Mouse (Mus musculus) lung, embryonic 14.5 days (tissue): ENCODE data around the gene Rbbp4. TPM values are rescaled to one million over a fixed set of nuclear protein-coding genes. Genes with fewer than 3 reads are reported as not detected.

Experiments used
- ATAC-seq: fragments of 200-750 bp; cut with Nextera tagmentation; 2 replicates; pipeline ENCODE4 v1.8.0; 2017; ENCODE audit warnings: mild to moderate bottlenecking, moderate TSS enrichment, moderate library complexity; ENCODE audit not compliant: insufficient read depth
- DNase-seq: peaks from one replicate; pipeline ENCODE4 v3.0.0-alpha.2; 2015
- H3K27ac ChIP-seq: fragments of 300-500 bp; sonication (generic); 2 replicates; pipeline ENCODE4 v1.5.1; 2014; ENCODE audit warnings: low read depth, mild to moderate bottlenecking, moderate library complexity
- H3K27me3 ChIP-seq: fragments of 300-500 bp; sonication (generic); 2 replicates; pipeline ENCODE4 v1.6.1; 2014; ENCODE audit warnings: low read length, control low read depth; ENCODE audit not compliant: insufficient read depth
- H3K36me3 ChIP-seq: fragments of 300-500 bp; sonication (generic); 2 replicates; pipeline ENCODE4 v1.6.1; 2014; ENCODE audit warnings: control low read depth; ENCODE audit not compliant: insufficient read depth
- H3K4me1 ChIP-seq: fragments of 300-500 bp; sonication (generic); 2 replicates; pipeline ENCODE4 v1.6.1; 2014; ENCODE audit warnings: antibody characterized with exemption, control low read depth; ENCODE audit not compliant: insufficient read depth
- H3K4me2 ChIP-seq: fragments of 300-500 bp; sonication (generic); 2 replicates; pipeline ENCODE4 v1.6.1; 2014; ENCODE audit warnings: mild to moderate bottlenecking
- H3K4me3 ChIP-seq: fragments of 300-500 bp; sonication (generic); 2 replicates; pipeline ENCODE4 v1.5.1; 2014; ENCODE audit warnings: low read depth, low read length
- H3K9ac ChIP-seq: fragments of 300-500 bp; sonication (generic); 2 replicates; pipeline ENCODE4 v1.6.1; 2014
- H3K9me3 ChIP-seq: fragments of 300-500 bp; sonication (generic); 2 replicates; pipeline ENCODE4 v1.6.1; 2016; ENCODE audit warnings: low read depth, low read length, control low read depth
- CTCF ChIP-seq: IDR thresholded peaks from 2 replicates; pipeline ENCODE4 v1.5.1; 2016; ENCODE audit warnings: antibody characterized with exemption, low read depth
- WGBS: fragments of 180-500 bp; shearing (Covaris S2); extraction: QIAGEN DNeasy Blood & Tissue Kit; methylation state at CpG from one replicate; pipeline ENCODE4 v1.1.7; 2014; 5-methylcytosine and 5-hydroxymethylcytosine counted together
- polyA plus RNA-seq: library from polyadenylated mRNA; unstranded; fragments of >200 nt; fragmentation: Nextera tagmentation; extraction: Ambion mirVana; gene quantifications from 2 replicates; pipeline ENCODE4 v1.2.1, GENCODE M21; 2014

The Rbbp4 gene
- polyA plus RNA-seq, 1 experiment from 2014 or later: 387 TPM

DNA sequence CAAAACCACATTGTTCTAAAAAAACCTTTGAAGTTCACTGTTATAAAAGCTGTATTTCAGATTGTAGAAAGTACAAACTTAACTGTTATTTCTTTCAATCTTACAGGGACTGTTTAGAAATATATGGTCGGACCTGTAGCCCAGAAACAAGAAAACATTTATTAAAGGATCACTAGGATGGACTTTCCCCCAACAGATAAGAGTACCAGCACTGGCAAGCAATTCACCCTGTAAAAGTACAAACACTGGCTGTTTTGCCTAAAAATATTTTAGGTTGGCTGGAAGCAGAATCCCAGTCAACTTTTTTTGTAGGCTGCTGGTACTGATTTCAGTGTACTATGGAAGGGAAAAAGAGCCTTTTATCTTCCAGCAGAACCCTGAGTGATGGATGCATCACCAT is 27.2 kb downstream of the Rbbp4 start:
- H3K9ac ChIP-seq: no peak overlapping the region
- H3K27me3 ChIP-seq: no peaks in the 10 kb centered on the region
- no peak for TF ChIP-seq CTCF
- H3K36me3 ChIP-seq: peaks cover 66% of the 10 kb centered on the region
- no peaks in the 10 kb centered on the region for H3K9me3 ChIP-seq
- DNase-seq: no peak
- no peak overlapping the region for H3K4me3 ChIP-seq
- WGBS: 82% methylated on average over 1 of the region's 1 CpGs
- no peaks in the 10 kb centered on the region for H3K4me1 ChIP-seq
- no peak overlapping the region for H3K4me2 ChIP-seq
- no peak overlapping the region for H3K27ac ChIP-seq
- no peak for ATAC-seq

DNA sequence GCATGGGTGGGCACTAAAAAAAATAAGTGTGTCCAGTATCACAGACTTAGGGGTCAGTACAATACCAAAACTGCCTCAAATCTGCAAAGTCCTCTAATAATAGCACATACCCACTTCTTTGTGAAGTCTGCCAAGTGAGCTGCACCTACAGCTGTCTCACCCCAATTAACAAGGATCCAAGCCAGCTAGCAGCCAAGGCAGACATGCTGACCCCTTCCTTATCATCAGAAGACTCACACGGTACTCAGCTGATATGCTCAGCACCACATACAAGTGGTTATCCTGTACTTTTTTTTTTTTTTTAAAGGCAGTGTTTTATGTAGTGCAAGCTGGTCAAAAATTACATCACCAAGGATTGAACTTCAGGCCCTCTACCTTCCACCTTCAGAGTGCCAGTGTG is 30.9 kb downstream of the Rbbp4 start:
- Histone ChIP-seq H3K4me3 (no peak overlapping the region), H3K4me2 (no peak overlapping the region), H3K4me1 (no peaks in the 10 kb centered on the region), H3K9ac (no peak overlapping the region), H3K9me3 (no peaks in the 10 kb centered on the region), H3K27ac (no peak overlapping the region), H3K36me3 (peaks cover 33% of the 10 kb centered on the region), H3K27me3 (no peaks in the 10 kb centered on the region)
- TF ChIP-seq CTCF: no peak
- WGBS: 40% methylated on average over 1 of the region's 1 CpGs
- no peak for ATAC-seq
- no peak for DNase-seq

DNA sequence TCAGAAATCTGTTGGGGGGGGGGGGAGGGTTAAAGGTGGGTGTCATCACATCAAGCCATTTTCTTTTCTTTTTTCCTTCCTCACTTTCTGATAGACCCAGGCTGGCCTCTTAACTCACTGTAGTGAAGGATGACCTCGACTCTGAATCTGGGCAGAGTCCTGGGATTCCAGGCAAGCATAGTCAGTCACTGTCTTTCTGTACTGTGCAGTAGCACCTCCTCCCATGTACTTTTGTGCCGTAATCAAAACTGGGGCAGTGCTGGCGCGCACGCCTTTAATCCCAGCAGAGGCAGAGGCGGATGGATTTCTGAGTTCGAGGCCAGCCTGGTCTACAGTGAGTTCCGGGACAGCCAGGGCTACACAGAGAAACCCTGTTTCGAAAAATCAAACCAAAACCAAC is 31.4 kb downstream of the Rbbp4 start:
- DNase-seq (no peak), ATAC-seq (no peak)
- no peak overlapping the region for H3K4me3 ChIP-seq
- H3K4me2 ChIP-seq: no peak overlapping the region
- H3K9ac ChIP-seq: no peak overlapping the region; the same call in 1 of the 2 replicates
- H3K36me3 ChIP-seq: peaks cover 28% of the 10 kb centered on the region
- no peak for TF ChIP-seq CTCF
- H3K9me3 ChIP-seq: no peaks in the 10 kb centered on the region
- H3K4me1 ChIP-seq: no peaks in the 10 kb centered on the region
- no peaks in the 10 kb centered on the region for H3K27me3 ChIP-seq
- H3K27ac ChIP-seq: no peak overlapping the region
- 80% methylated on average over 9 of the region's 9 CpGs for WGBS

DNA sequence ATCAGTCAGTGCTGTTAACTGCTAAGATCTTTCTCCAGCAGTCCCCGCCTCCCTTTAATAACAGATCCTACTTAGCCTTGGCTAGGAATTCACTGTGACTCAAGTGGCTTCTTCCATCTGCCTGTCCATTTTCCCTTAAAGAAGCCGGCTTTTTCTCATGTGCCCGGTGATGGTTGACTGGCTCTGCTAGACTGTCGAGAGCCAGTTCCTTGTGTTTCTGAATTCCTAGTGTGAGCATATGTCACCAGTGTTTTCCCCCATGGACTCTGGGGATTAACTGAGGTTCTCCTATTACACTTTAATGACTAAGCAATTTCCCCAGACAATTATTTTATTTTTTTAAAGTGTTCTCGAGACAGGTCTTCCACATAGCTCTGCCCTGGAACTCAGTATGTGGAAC is 31.8 kb downstream of the Rbbp4 start:
- Histone ChIP-seq H3K4me3 (no peak overlapping the region), H3K27me3 (no peaks in the 10 kb centered on the region), H3K27ac (no peak overlapping the region), H3K4me1 (no peaks in the 10 kb centered on the region), H3K9ac (no peak overlapping the region), H3K4me2 (no peak overlapping the region), H3K36me3 (peaks cover 24% of the 10 kb centered on the region), H3K9me3 (no peaks in the 10 kb centered on the region)
- DNase-seq (no peak), ATAC-seq (no peak)
- no peak for TF ChIP-seq CTCF
- 74% methylated on average over 5 of the region's 5 CpGs for WGBS

DNA sequence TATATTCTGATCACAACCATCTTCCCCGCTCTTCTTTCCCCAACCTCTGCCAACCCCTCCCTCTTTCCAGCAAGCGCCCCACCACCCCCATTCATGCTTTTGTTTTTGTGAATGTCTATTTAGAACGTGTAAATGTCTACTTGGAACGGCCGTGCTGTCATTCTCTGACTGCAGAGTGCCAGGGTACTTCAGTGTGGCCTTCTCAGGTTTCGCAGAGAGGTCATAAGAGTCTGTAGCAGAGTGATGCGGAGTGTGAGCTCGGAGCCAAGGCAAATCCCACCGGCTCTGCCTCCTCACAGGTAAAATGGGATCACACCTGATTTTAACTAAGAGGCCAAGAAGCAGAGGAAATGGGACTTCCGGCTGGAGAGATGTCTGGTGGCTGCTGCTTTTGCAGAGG is 36.0 kb downstream of the Rbbp4 start:
- Histone ChIP-seq H3K4me3 (no peak overlapping the region), H3K4me2 (no peak overlapping the region), H3K27me3 (0 out of 2 replicates have a peak, but pooled peaks cover under 1% of the 10 kb centered on the region), H3K36me3 (no peaks in the 10 kb centered on the region), H3K27ac (no peak overlapping the region), H3K9ac (no peak overlapping the region), H3K9me3 (no peaks in the 10 kb centered on the region), H3K4me1 (no peaks in the 10 kb centered on the region)
- DNase-seq (peak; percentile 32), ATAC-seq (no peak)
- TF ChIP-seq CTCF: no peak
- 33% methylated on average over 10 of the region's 10 CpGs for WGBS

DNA sequence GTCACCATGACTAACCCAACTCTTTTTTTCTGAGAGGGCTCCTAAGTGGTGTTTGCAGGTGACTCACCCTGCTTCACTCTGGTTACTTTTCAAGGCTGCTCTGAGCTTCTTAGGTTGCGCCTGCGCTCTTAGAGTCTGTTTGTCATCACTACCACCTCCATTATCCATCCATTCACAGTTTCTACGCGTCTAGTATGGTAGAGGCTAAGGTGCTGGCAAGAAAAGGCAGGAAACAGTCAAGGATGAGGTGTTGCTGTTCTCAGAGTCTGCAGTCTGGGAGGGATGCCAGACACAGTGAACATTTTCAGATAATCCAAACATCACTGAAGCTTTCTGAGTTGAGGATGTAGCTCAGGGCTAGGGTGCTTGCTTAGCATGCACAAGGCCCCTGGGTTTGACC is 37.4 kb downstream of the Rbbp4 start:
- Histone ChIP-seq H3K4me1 (no peaks in the 10 kb centered on the region), H3K27ac (no peak overlapping the region), H3K9ac (no peak overlapping the region), H3K9me3 (no peaks in the 10 kb centered on the region), H3K36me3 (no peaks in the 10 kb centered on the region), H3K4me2 (no peak overlapping the region), H3K4me3 (no peak overlapping the region), H3K27me3 (0 out of 2 replicates have a peak, but pooled peaks cover 8% of the 10 kb centered on the region)
- peak; percentile 84 for DNase-seq
- ATAC-seq: peak; percentile 70
- TF ChIP-seq CTCF: no peak
- WGBS: 47% methylated on average over 4 of the region's 4 CpGs

DNA sequence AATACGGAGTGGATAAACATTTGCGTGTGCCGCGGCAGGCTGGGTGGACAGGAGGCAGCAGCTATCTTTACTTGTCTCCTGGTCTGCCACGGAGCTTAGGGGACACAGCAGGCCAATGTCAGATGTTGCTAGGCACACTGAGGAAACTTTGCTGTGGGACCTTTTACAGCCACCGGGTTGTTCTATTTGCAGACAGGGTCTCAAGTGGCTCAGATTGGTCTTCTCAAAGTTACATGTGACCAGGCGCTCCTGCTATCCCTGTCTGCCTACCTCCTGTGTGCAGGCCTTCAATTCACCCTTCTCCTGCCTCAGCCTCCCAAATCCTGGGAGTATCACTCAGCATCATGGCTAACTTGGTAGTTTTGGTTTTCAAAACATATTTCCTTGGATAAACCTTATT is 39.1 kb downstream of the Rbbp4 start:
- Histone ChIP-seq H3K4me1 (no peaks in the 10 kb centered on the region), H3K27ac (no peak overlapping the region), H3K9ac (no peak overlapping the region), H3K4me2 (no peak overlapping the region), H3K4me3 (no peak overlapping the region), H3K27me3 (0 out of 2 replicates have a peak, but pooled peaks cover 8% of the 10 kb centered on the region), H3K9me3 (no peaks in the 10 kb centered on the region), H3K36me3 (no peaks in the 10 kb centered on the region)
- TF ChIP-seq CTCF: no peak
- DNase-seq: no peak
- WGBS: 50% methylated on average over 7 of the region's 7 CpGs
- ATAC-seq: no peak

DNA sequence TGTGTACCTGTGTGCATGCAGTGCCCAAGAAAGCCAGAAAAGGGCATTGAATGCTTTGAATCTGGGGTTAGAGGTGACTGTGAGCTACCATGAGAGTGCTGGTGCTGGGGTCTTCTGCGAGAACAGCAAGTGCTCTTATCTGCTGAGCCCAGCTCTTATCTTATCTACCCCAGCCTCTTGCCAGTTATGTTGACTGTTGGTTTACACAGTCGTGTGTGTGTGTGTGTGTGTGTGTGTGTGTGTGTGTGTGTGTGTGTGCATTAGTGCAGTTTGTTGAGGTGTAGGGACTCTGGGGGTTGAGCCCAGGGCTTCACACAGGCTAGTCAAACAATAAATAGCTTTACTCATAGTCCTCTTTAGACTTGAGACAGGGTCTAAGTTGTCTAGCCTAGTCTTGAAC is 40.0 kb downstream of the Rbbp4 start:
- no peak overlapping the region for H3K9ac ChIP-seq
- no peak overlapping the region for H3K4me2 ChIP-seq
- TF ChIP-seq CTCF: no peak
- 0 out of 2 replicates have a peak, but pooled peaks cover 8% of the 10 kb centered on the region for H3K27me3 ChIP-seq
- 16% methylated on average over 2 of the region's 2 CpGs for whole genome bisulfite sequencing
- ATAC-seq (no peak), DNase-seq (no peak)
- no peak overlapping the region for H3K27ac ChIP-seq
- no peaks in the 10 kb centered on the region for H3K4me1 ChIP-seq
- H3K9me3 ChIP-seq: no peaks in the 10 kb centered on the region
- H3K36me3 ChIP-seq: no peaks in the 10 kb centered on the region
- no peak overlapping the region for H3K4me3 ChIP-seq
